Mouse (Mus musculus): ENCODE data around the gene Phlda2. TPM values are rescaled to one million over a fixed set of nuclear protein-coding genes. Genes with fewer than 3 reads are reported as not detected.

Phlda2 gene
- polyA plus RNA-seq, 1 experiment from 2014 or later: 6.2 TPM

- no peaks in the 10 kb centered on the region for H3K36me3 ChIP-seq (ENCODE audit: control insufficient read depth, insufficient read depth, low read length)
- 46% methylated on average over 6 of the region's 6 CpGs for WGBS
- H3K27me3 ChIP-seq (ENCODE audit: control insufficient read depth, insufficient read depth, low read depth, low read length): no peaks in the 10 kb centered on the region; the same call in 1 of the 2 replicates
- ATAC-seq (ENCODE audit: low read depth): peak; percentile 46; the same call in 1 of the 2 replicates
- no peaks in the 10 kb centered on the region for H3K9me3 ChIP-seq (ENCODE audit: control insufficient read depth, low read length)
- no peak overlapping the region for H3K9ac ChIP-seq (ENCODE audit: low read length)
- no peak overlapping the region for H3K27ac ChIP-seq (ENCODE audit: low read length)
- no peak overlapping the region for H3K4me3 ChIP-seq (ENCODE audit: low read length)
- no peak overlapping the region for H3K4me2 ChIP-seq (ENCODE audit: low read depth, low read length)
- H3K4me1 ChIP-seq (replicated peaks; ENCODE audit: control insufficient read depth, insufficient read depth, low read length): no peaks in the 10 kb centered on the region
Observed at GRCm38 (mm10) chr7:143493616-143494126, 9.3 kb downstream of the Phlda2 start.

GRCm38 (mm10) chr7:143489735-143490134 is 13.2 kb downstream of the Phlda2 start:
- 76% methylated on average over 6 of the region's 6 CpGs for WGBS
- Histone ChIP-seq H3K4me3 (ENCODE audit: low read length) (no peak overlapping the region), H3K4me1 (replicated peaks; ENCODE audit: control insufficient read depth, insufficient read depth, low read length) (no peaks in the 10 kb centered on the region), H3K9me3 (ENCODE audit: control insufficient read depth, low read length) (no peaks in the 10 kb centered on the region), H3K36me3 (ENCODE audit: control insufficient read depth, insufficient read depth, low read length) (no peaks in the 10 kb centered on the region), H3K27ac (ENCODE audit: low read length) (no peak overlapping the region), H3K9ac (ENCODE audit: low read length) (no peak overlapping the region), H3K4me2 (ENCODE audit: low read depth, low read length) (no peak overlapping the region), H3K27me3 (ENCODE audit: control insufficient read depth, insufficient read depth, low read depth, low read length) (no peaks in the 10 kb centered on the region)
- no peak for ATAC-seq (ENCODE audit: low read depth)

GRCm38 (mm10) chr7:143482541-143482940 is 20.4 kb downstream of the Phlda2 start:
- no peak overlapping the region for H3K27ac ChIP-seq (ENCODE audit: low read length)
- H3K27me3 ChIP-seq (ENCODE audit: control insufficient read depth, insufficient read depth, low read depth, low read length): no peaks in the 10 kb centered on the region; the same call in 1 of the 2 replicates
- H3K9me3 ChIP-seq (ENCODE audit: control insufficient read depth, low read length): no peaks in the 10 kb centered on the region
- 9% methylated on average over 6 of the region's 6 CpGs for WGBS
- 0 out of 2 replicates have a peak, but pooled peaks have one; percentile 23 for ATAC-seq (ENCODE audit: low read depth)
- H3K9ac ChIP-seq (ENCODE audit: low read length): no peak overlapping the region
- no peak overlapping the region for H3K4me3 ChIP-seq (ENCODE audit: low read length)
- H3K36me3 ChIP-seq (ENCODE audit: control insufficient read depth, insufficient read depth, low read length): no peaks in the 10 kb centered on the region
- H3K4me2 ChIP-seq (ENCODE audit: low read depth, low read length): no peak overlapping the region
- no peaks in the 10 kb centered on the region for H3K4me1 ChIP-seq (replicated peaks; ENCODE audit: control insufficient read depth, insufficient read depth, low read length)

GRCm38 (mm10) chr7:143481806-143482387 is 21.1 kb downstream of the Phlda2 start:
- H3K4me2 ChIP-seq (ENCODE audit: low read depth, low read length): no peak overlapping the region
- H3K4me3 ChIP-seq (ENCODE audit: low read length): no peak overlapping the region
- H3K4me1 ChIP-seq (replicated peaks; ENCODE audit: control insufficient read depth, insufficient read depth, low read length): no peaks in the 10 kb centered on the region
- no peaks in the 10 kb centered on the region for H3K36me3 ChIP-seq (ENCODE audit: control insufficient read depth, insufficient read depth, low read length)
- H3K9ac ChIP-seq (ENCODE audit: low read length): no peak overlapping the region
- H3K27ac ChIP-seq (ENCODE audit: low read length): no peak overlapping the region
- H3K27me3 ChIP-seq (ENCODE audit: control insufficient read depth, insufficient read depth, low read depth, low read length): no peaks in the 10 kb centered on the region; the same call in 1 of the 2 replicates
- H3K9me3 ChIP-seq (ENCODE audit: control insufficient read depth, low read length): no peaks in the 10 kb centered on the region
- ATAC-seq (ENCODE audit: low read depth): no peak
- 34% methylated on average over 5 of the region's 5 CpGs for WGBS

- Histone ChIP-seq H3K9me3 (ENCODE audit: control insufficient read depth, low read length) (no peaks in the 10 kb centered on the region), H3K4me1 (replicated peaks; ENCODE audit: control insufficient read depth, insufficient read depth, low read length) (no peaks in the 10 kb centered on the region), H3K27me3 (ENCODE audit: control insufficient read depth, insufficient read depth, low read depth, low read length) (no peaks in the 10 kb centered on the region; the same call in 1 of the 2 replicates), H3K36me3 (ENCODE audit: control insufficient read depth, insufficient read depth, low read length) (no peaks in the 10 kb centered on the region), H3K4me3 (ENCODE audit: low read length) (no peak overlapping the region), H3K4me2 (ENCODE audit: low read depth, low read length) (no peak overlapping the region), H3K9ac (ENCODE audit: low read length) (no peak overlapping the region), H3K27ac (ENCODE audit: low read length) (no peak overlapping the region)
- 26% methylated on average over 13 of the region's 13 CpGs for WGBS
- peak; percentile 41 for ATAC-seq (ENCODE audit: low read depth)
Observed at GRCm38 (mm10) chr7:143480498-143480897, 22.5 kb downstream of the Phlda2 start.

- no peak overlapping the region for H3K27ac ChIP-seq (ENCODE audit: low read length)
- no peak for ATAC-seq (ENCODE audit: low read depth)
- WGBS: 83% methylated on average over 5 of the region's 5 CpGs
- H3K36me3 ChIP-seq (ENCODE audit: control insufficient read depth, insufficient read depth, low read length): no peaks in the 10 kb centered on the region
- H3K9ac ChIP-seq (ENCODE audit: low read length): no peak overlapping the region
- no peaks in the 10 kb centered on the region for H3K4me1 ChIP-seq (replicated peaks; ENCODE audit: control insufficient read depth, insufficient read depth, low read length)
- no peak overlapping the region for H3K4me3 ChIP-seq (ENCODE audit: low read length)
- no peaks in the 10 kb centered on the region for H3K9me3 ChIP-seq (ENCODE audit: control insufficient read depth, low read length)
- no peak overlapping the region for H3K4me2 ChIP-seq (ENCODE audit: low read depth, low read length)
- H3K27me3 ChIP-seq (ENCODE audit: control insufficient read depth, insufficient read depth, low read depth, low read length): no peaks in the 10 kb centered on the region; the same call in 1 of the 2 replicates
Observed at GRCm38 (mm10) chr7:143477800-143478199, 25.1 kb downstream of the Phlda2 start.

GRCm38 (mm10) chr7:143476702-143477335 is 26.1 kb downstream of the Phlda2 start:
- 83% methylated on average over 3 of the region's 3 CpGs for WGBS
- ATAC-seq (ENCODE audit: low read depth): no peak
- no peaks in the 10 kb centered on the region; the same call in 1 of the 2 replicates for H3K27me3 ChIP-seq (ENCODE audit: control insufficient read depth, insufficient read depth, low read depth, low read length)

GRCm38 (mm10) chr7:143475876-143476275 is 27.1 kb downstream of the Phlda2 start:
- H3K27ac ChIP-seq (ENCODE audit: low read length): no peak overlapping the region
- H3K36me3 ChIP-seq (ENCODE audit: control insufficient read depth, insufficient read depth, low read length): no peaks in the 10 kb centered on the region
- no peak overlapping the region for H3K9ac ChIP-seq (ENCODE audit: low read length)
- no peaks in the 10 kb centered on the region for H3K4me1 ChIP-seq (replicated peaks; ENCODE audit: control insufficient read depth, insufficient read depth, low read length)
- no peaks in the 10 kb centered on the region for H3K9me3 ChIP-seq (ENCODE audit: control insufficient read depth, low read length)
- WGBS: 58% methylated on average over 11 of the region's 11 CpGs
- H3K4me3 ChIP-seq (ENCODE audit: low read length): no peak overlapping the region
- no peaks in the 10 kb centered on the region; the same call in 1 of the 2 replicates for H3K27me3 ChIP-seq (ENCODE audit: control insufficient read depth, insufficient read depth, low read depth, low read length)
- ATAC-seq (ENCODE audit: low read depth): no peak
- no peak overlapping the region for H3K4me2 ChIP-seq (ENCODE audit: low read depth, low read length)

More at GRCm38 (mm10) chr7:143476702-143477335, 26.1 kb downstream of the Phlda2 start:
- Histone ChIP-seq H3K4me2 (ENCODE audit: low read depth, low read length) (no peak overlapping the region), H3K4me1 (replicated peaks; ENCODE audit: control insufficient read depth, insufficient read depth, low read length) (no peaks in the 10 kb centered on the region), H3K4me3 (ENCODE audit: low read length) (no peak overlapping the region), H3K9ac (ENCODE audit: low read length) (no peak overlapping the region), H3K9me3 (ENCODE audit: control insufficient read depth, low read length) (no peaks in the 10 kb centered on the region), H3K27ac (ENCODE audit: low read length) (no peak overlapping the region), H3K36me3 (ENCODE audit: control insufficient read depth, insufficient read depth, low read length) (no peaks in the 10 kb centered on the region)

GRCm38 (mm10) chr7:143474811-143475210 is 28.1 kb downstream of the Phlda2 start:
- 0 out of 2 replicates have a peak, but pooled peaks have one; percentile 43 for ATAC-seq (ENCODE audit: low read depth)
- Histone ChIP-seq H3K4me1 (replicated peaks; ENCODE audit: control insufficient read depth, insufficient read depth, low read length) (no peaks in the 10 kb centered on the region), H3K9ac (ENCODE audit: low read length) (no peak overlapping the region), H3K36me3 (ENCODE audit: control insufficient read depth, insufficient read depth, low read length) (no peaks in the 10 kb centered on the region), H3K27ac (ENCODE audit: low read length) (no peak overlapping the region), H3K4me3 (ENCODE audit: low read length) (no peak overlapping the region), H3K9me3 (ENCODE audit: control insufficient read depth, low read length) (no peaks in the 10 kb centered on the region), H3K4me2 (ENCODE audit: low read depth, low read length) (no peak overlapping the region), H3K27me3 (ENCODE audit: control insufficient read depth, insufficient read depth, low read depth, low read length) (no peaks in the 10 kb centered on the region)
- WGBS: 28% methylated on average over 10 of the region's 10 CpGs

Data from lung, embryonic 16.5 days (tissue).